Mouse (Mus musculus) cerebellum, postnatal 10 days (tissue): ENCODE measurements around the gene Prpsap2.
"Not testable (repeated sequence)": the region's sequence is repeated elsewhere in the genome, so short reads cannot be mapped to it uniquely, and the experiment has no call there.

ENCODE experiments used
- DNase-seq, 2 experiments: peaks; one replicate each; pipeline ENCODE4 v3.0.0; 2021; ENCODE audit warnings: mixed read lengths in 2 of 2

The Prpsap2 gene

GRCm38 (mm10) chr11:61761584-61762407, at the start of gene Prpsap2:
Prpsap2 (minus strand) TSS chr11:61762088.
- DNase-seq: peak; percentile 100

- DNase-seq: no peak
Measured at GRCm38 (mm10) chr11:61809793-61810192, 47.9 kb upstream of the Prpsap2 start.

- no peak for DNase-seq
Measured at GRCm38 (mm10) chr11:61808551-61809117, 46.7 kb upstream of the Prpsap2 start.

GRCm38 (mm10) chr11:61793441-61793840, 31.6 kb upstream of the Prpsap2 start:
- DNase-seq: no peak

DNA sequence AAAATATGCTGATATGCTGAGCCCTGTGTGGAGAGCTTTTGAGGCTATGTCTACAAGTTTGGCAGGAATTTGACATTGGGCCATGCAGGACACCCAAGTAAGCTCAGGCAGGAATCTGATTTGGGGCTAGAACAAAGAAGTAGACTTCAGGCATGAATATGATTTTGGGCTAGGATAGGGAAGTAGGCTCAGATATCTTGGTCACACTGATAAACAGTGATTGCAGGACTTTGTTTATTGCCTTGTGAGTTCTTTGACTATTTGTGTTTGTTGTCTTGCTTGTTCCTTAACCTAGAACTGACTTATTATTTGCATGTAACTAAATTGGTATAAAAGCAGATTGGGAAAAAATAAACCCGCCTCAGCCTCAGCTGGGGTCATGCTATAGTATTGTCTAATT, 26.7 kb upstream of the Prpsap2 start:
- DNase-seq: no peak

DNA sequence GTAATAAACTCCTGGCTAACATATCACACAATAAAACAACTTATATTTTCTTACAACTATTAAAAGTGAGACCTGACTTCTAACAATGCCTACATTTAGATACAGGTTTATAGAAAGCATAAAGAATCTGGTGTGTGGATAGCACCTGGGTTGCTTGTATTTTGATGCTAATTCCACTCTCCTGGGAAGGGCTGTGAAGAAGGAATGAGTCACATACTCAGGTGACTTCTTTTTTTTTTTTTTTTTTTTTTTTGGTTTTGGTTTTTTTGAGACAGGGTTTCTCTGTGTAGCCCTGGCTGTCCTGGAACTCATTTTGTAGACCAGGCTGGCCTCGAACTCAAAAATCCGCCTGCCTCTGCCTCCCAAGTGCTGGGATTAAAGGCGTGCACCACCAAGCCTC, 20.6 kb upstream of the Prpsap2 start:
- DNase-seq: not testable (repeated sequence)

GRCm38 (mm10) chr11:61774551-61775149, 12.8 kb upstream of the Prpsap2 start:
- DNase-seq: peak; percentile 47 to 64

DNA sequence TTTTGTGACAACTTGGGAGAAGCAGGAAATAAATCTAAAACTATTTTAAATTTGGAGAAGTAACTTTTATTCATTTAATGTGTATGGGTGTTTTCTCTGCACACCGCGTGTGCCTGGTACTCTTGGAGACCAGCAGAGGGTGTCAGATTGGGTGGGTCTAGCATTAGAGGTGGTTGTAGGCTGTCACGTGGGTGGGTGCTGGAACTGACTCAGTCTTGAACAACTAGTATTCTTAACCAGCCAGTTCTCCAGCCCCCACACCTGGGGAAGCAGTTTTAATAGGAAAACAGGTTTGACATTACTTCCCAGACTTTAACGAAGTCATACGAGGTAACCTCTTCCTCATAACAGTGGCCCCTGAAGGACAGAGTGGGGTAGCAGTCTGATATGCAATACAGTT, 1.4 kb downstream of the Prpsap2 start:
- peak; percentile 29 to 32 for DNase-seq

GRCm38 (mm10) chr11:61757151-61757550, 4.7 kb downstream of the Prpsap2 start:
- no peak for DNase-seq

GRCm38 (mm10) chr11:61751612-61752011, 10.3 kb downstream of the Prpsap2 start:
- DNase-seq: no peak

GRCm38 (mm10) chr11:61747161-61747560, 14.7 kb downstream of the Prpsap2 start:
- DNase-seq: peak; percentile 43 to 63

DNA sequence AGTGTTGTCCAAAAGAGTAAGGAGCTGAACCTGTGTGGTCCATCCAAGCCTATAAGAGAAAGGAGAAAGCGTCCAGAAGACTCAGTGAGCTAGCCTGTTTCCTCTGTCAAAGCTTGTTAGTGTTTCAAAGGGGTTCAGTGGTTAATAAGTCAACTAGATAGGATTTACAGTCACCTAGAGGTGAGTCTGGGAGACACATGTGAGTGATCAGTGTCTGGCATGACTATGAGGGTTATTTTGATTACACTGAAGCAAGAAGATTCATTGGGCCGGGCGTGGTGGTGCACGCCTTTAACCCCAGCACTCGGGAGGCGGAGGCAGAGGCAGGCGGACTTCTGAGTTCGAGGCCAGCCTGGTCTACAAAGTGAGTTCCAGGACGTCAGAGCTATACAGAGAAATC, 16.1 kb downstream of the Prpsap2 start:
- DNase-seq: no peak

DNA sequence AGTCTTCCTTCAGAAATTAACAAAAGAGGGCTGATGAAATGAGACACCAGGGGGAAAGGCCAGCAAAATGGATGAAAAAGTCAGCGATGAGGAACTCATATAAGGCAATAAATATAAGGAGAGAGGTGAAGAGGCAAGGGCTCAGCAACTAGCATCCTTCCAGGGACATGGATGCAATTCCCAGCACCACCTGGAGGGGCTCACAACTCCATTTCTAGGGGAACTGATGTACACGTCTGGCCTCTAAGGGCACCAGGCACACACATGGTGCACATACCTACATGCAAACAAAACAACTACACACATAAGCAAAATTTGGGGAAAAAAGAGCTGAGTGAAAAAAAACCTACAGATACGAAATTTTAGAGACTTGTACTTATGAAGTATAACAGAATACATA, 17.4 kb downstream of the Prpsap2 start:
- peak in 1 of 2 experiments; percentile 33 for DNase-seq

DNA sequence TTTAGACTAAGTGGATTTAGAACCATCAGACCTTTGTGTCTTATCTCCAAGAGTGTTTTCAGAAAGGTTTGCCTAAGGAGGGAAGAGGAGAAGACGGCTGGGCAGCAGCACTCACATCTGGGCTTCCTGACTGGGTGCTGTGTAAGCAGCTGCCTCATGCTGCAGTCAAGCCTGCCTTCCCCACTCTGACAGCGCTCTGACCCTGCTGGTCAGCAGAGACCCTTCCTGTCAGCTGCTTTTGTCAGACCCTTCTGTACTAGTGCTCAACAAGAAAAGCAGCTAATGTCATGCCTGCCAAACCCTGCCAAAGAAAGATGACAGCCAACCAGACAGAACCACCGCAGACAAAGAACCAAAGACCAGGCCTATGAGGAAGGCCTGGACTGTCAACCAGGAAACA, 18.1 kb downstream of the Prpsap2 start:
- no peak for DNase-seq

- no peak for DNase-seq
Measured at GRCm38 (mm10) chr11:61740500-61740899, 21.4 kb downstream of the Prpsap2 start.

GRCm38 (mm10) chr11:61737290-61737689, 24.6 kb downstream of the Prpsap2 start:
- no peak for DNase-seq

GRCm38 (mm10) chr11:61732672-61733071, 29.2 kb downstream of the Prpsap2 start:
- no peak for DNase-seq

DNA sequence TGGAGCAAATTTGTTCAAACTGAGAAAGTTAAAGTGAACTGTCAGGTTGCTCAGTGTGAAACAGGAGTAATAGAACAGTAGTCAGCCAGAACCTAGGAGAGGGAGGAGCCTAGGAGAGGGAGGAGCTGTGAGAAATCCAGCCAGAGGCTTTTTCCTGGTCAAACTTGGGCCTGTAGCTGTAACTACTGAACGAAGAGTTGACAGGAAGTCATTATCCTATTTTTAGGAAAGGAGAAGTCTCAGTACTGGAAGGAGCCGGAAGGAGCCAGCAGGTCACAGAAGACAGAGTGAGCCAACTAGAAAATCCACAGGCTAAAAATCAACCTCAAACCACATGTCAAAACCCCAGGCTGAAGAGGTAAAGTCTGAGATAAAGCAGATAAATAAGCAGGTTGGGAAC, 33.9 kb downstream of the Prpsap2 start:
- no peak for DNase-seq

- DNase-seq: no peak
Measured at GRCm38 (mm10) chr11:61722077-61722476, 39.8 kb downstream of the Prpsap2 start.

DNA sequence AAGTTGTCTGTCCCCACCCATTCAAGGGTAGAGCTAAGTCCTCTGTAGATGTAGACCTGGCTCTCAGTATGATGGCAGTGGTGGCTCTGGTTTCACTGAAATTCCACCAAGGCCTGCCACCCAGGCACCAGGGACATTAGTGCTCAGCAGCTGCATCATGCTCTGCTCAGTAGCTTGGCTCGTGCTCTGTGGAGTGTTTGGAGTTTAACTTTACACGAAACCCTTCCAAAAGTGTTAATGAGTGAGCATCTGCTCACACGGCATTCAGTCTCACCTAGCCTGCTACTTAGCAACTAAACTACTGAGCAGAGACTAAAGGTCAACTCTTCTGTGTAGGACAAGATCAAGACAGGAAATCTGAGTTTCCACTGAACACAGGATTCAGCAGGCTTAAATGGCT, 41.3 kb downstream of the Prpsap2 start, which contains the start of gene Slc5a10:
Slc5a10 (minus strand) TSS at position 191 of the 400 bp plus-strand sequence.
- DNase-seq: no peak

DNA sequence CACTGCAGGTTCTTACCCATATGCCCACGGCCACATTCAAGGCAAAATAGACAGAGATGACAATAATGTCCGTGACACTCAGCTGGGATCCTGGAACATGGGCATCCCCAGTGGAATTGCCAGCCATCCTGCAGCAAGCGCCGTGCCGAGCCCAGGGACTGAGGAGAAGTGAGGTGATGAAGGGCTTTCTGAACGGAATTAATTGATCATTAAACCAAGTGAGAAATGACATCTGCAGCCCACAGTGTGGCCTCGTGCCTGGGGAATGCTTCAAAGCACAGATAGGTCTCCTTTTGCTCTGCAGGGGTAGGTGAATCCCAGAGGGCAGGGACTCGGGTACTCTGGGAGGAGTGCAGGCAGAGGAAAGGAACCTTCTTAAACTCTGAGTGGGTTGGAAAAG, 42.1 kb downstream of the Prpsap2 start:
- DNase-seq: no peak

- DNase-seq: no peak
Measured at GRCm38 (mm10) chr11:61719387-61719786, 42.5 kb downstream of the Prpsap2 start.

DNA sequence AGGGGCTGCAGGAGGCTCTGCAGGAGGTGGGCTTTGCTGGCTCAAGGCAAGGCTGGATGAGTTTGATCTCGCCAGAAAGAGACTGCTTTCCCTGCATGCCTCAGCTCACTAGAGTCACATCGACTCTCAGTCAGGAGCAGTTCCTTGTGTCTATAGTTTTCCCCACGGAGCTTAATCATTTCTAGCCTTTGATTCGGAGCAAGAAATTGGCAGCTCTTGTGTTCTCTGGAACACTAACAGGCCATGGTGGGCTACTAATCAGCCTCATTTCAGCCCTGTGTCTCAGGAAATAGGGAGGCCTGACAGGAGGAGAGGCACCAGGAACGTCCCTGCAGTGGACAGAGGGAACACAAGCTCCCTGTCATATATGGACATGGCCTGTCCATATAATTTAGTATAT, 43.9 kb downstream of the Prpsap2 start:
- DNase-seq: no peak

GRCm38 (mm10) chr11:61715130-61715529, 46.8 kb downstream of the Prpsap2 start:
- peak; percentile 51 to 60 for DNase-seq
